Mouse (Mus musculus) heart, embryonic 15.5 days (tissue): ENCODE measurements around the gene Zfp683. TPM values are rescaled to one million over a fixed set of nuclear protein-coding genes. Genes with fewer than 3 reads are reported as not detected.
A peak's percentile ranks its signal among the peaks of the same experiment; 100 is the strongest.

Experiments
- ATAC-seq: fragments of 200-750 bp; cut with Nextera tagmentation; replicated peaks from 2 replicates; pipeline ENCODE4 v1.8.0; 2017; ENCODE audit warnings: low read depth, moderate TSS enrichment; ENCODE audit not compliant: insufficient number of reproducible peaks, insufficient read depth, low FRiP score
- H3K27ac ChIP-seq: fragments of 300-500 bp; sonication (generic); 2 replicates; pipeline ENCODE4 v1.5.1; 2015; ENCODE audit warnings: mild to moderate bottlenecking, inconsistent platforms
- H3K27me3 ChIP-seq: fragments of 300-500 bp; sonication (generic); 2 replicates; pipeline ENCODE4 v1.6.1; 2015; ENCODE audit warnings: inconsistent platforms
- H3K36me3 ChIP-seq: fragments of 300-500 bp; sonication (generic); 2 replicates; pipeline ENCODE4 v1.6.1; 2015; ENCODE audit warnings: mild to moderate bottlenecking, inconsistent platforms
- H3K4me1 ChIP-seq: fragments of 300-500 bp; sonication (generic); replicated peaks from 2 replicates; pipeline ENCODE4 v1.6.1; 2015; ENCODE audit warnings: inconsistent platforms
- H3K4me2 ChIP-seq: fragments of 300-500 bp; sonication (generic); 2 replicates; pipeline ENCODE4 v1.6.1; 2015; ENCODE audit warnings: inconsistent platforms, mild to moderate bottlenecking, moderate library complexity
- H3K4me3 ChIP-seq: fragments of 300-500 bp; sonication (generic); 2 replicates; pipeline ENCODE4 v1.5.1; 2015; ENCODE audit warnings: mild to moderate bottlenecking, inconsistent platforms
- H3K9ac ChIP-seq: fragments of 300-500 bp; sonication (generic); 2 replicates; pipeline ENCODE4 v1.6.1; 2015; ENCODE audit warnings: mild to moderate bottlenecking, inconsistent platforms
- H3K9me3 ChIP-seq: fragments of 300-500 bp; sonication (generic); replicated peaks from 2 replicates; pipeline ENCODE4 v1.6.1; 2016; ENCODE audit warnings: inconsistent platforms
- WGBS: fragments of 180-500 bp; shearing (Covaris S2); methylation state at CpG from one replicate; pipeline ENCODE4 v1.1.7; 2015; ENCODE audit warnings: mixed read lengths; 5-methylcytosine and 5-hydroxymethylcytosine counted together
- polyA plus RNA-seq: library from polyadenylated mRNA; unstranded; fragments of >200 nt; fragmentation: Nextera tagmentation; extraction: Ambion mirVana; gene quantifications from 2 replicates; pipeline ENCODE4 v1.2.1, GENCODE M21; 2015

The Zfp683 gene
- polyA plus RNA-seq, 1 experiment from 2014 or later, result not detected

DNA sequence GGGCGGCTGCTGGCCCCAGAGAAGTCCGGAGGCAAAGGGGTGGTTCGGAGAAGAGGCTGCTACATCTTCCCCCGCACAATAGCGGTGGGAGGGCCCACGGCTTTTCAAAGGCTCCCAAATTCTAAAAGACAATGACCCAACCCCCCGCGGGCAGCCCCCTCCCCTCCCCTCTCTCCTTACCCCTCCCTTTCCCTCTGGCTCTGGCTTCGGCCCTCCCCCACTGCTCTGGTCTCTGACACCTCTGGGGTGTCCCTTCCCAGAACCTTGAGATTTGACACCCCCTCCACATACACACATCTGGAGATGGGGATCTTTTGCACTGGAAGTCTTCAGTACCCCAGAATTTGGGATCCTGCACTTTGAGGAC, 34.9 kb upstream of the Zfp683 start, which contains the start of gene Lin28a:
Gene Lin28a (minus strand): TSS at position 63 of the 367 bp plus-strand sequence.
- H3K4me2 ChIP-seq, result peak within 1 kb of the TSS; percentile 47
- H3K27ac ChIP-seq, result no peak within 1 kb of the TSS
- peak within 1 kb of the TSS; percentile 21 for H3K4me3 ChIP-seq
- peaks cover 50% of the 10 kb centered on the region for H3K27me3 ChIP-seq
- H3K36me3 ChIP-seq, result no peaks in the 10 kb centered on the region
- WGBS, result under 1% methylated on average over 9 of the region's 9 CpGs
- H3K9me3 ChIP-seq, result no peaks in the 10 kb centered on the region
- H3K9ac ChIP-seq, result no peak within 1 kb of the TSS
- H3K4me1 ChIP-seq, result peaks cover 16% of the 10 kb centered on the region
- no peak for ATAC-seq

DNA sequence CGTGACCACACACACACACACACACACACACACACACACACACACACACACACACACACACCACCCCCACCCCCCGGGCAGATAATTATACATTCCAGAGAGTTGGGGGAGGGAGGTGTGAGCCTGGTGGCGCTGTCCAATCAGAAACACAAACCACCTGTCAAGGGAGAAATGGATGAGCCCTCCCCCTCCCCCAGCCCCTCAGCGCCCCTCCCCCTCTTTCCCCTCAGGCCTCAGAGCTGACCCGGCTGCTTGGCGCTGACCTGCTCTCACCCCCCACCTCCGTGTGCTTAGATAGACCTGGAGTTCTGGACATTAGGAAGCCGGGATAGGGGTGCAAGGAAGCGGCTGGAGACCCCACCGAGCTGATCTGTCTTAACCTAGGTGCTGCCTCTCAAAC, 34.4 kb upstream of the Zfp683 start:
- Histone ChIP-seq H3K9ac (no peak overlapping the region), H3K4me2 (no peak overlapping the region), H3K27me3 (peaks cover 50% of the 10 kb centered on the region), H3K9me3 (no peaks in the 10 kb centered on the region), H3K4me3 (no peak overlapping the region), H3K36me3 (no peaks in the 10 kb centered on the region), H3K27ac (no peak overlapping the region), H3K4me1 (peaks cover 16% of the 10 kb centered on the region)
- ATAC-seq, result no peak
- 1% methylated on average over 7 of the region's 10 CpGs for WGBS

DNA sequence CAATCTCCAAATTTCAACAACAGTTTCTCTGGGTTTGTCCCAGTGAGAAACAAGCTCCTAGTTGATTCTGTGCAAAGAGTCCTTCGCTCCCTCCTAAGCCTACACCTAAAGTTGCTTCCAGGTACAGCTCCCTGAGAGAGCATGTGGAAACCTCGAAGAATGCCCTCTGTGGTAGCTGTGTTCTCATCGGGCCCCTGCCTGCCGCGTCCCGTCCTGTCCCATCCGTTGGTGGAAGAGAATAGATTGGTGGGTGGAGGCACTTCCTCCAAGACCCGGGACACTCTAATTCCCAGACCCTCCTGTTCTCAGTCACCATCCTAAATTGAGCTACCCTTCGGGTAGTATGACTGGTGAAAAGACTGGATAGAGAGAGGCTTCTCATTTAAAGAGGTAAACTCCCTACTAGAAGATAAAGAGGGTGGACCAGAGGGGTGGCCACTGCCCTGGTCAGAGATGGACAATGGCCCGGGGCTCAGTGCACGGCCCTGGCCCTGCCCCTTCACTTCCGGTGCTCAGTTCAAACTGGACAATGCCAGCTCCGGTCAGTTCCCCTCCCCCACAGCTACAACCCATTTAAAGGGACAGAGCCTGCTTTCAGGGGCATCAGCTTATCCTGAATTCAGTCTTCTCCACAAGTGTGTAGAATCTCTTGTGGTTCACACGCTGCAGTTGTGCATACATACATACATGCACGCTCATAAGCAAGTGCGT, 33.8 kb upstream of the Zfp683 start:
- Histone ChIP-seq H3K27me3 (peaks cover 50% of the 10 kb centered on the region), H3K4me1 (peaks cover 16% of the 10 kb centered on the region), H3K4me3 (no peak overlapping the region), H3K9ac (no peak overlapping the region), H3K9me3 (no peaks in the 10 kb centered on the region), H3K27ac (no peak overlapping the region), H3K4me2 (no peak overlapping the region), H3K36me3 (no peaks in the 10 kb centered on the region)
- ATAC-seq, result no peak
- WGBS, result 3% methylated on average over 16 of the region's 16 CpGs

DNA sequence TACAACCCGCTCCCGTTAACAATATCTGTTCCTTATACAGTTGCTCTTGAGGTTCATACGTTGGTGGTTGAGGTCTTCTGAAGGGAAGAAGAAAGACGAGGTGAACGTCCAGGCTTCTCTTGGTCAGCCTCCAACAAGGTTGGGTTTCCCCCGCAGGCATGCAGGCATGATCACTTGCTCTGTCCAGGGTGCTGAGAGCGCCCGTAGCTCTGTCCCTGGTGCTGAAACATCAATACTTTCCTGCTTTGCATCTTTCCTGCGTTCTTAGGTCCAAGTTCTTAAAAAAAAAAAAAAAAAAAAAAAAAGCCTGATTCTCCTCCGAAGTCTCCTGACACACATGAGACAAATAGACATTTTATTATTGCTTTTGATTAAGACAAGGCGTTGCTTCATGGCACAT, 33.0 kb upstream of the Zfp683 start:
- H3K4me3 ChIP-seq, result no peak overlapping the region
- no peak overlapping the region for H3K27ac ChIP-seq
- H3K27me3 ChIP-seq, result peaks cover 48% of the 10 kb centered on the region
- peaks cover 16% of the 10 kb centered on the region for H3K4me1 ChIP-seq
- H3K4me2 ChIP-seq, result no peak overlapping the region
- no peaks in the 10 kb centered on the region for H3K9me3 ChIP-seq
- no peak overlapping the region for H3K9ac ChIP-seq
- WGBS, result 4% methylated on average over 11 of the region's 11 CpGs
- ATAC-seq, result no peak
- H3K36me3 ChIP-seq, result no peaks in the 10 kb centered on the region

DNA sequence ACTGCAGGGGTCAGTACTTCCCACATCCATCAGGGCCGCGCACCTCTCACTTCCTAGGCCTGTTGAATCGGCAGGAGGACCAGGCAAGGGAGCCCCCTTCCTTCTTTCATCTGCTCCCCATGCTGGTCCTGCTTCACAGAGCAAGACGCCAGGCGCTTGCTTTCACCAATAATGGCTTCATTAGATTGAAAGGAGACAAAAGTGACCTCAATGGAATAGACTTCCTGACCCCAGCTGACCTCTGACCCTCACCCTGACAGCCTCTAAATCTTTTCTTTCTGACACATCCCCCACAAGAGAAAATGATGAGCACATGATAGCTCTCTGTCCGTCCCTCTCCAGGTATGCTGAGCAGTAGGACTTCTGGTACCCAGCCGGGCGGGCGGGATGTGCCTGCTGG, 27.8 kb upstream of the Zfp683 start:
- H3K4me1 ChIP-seq, result no peaks in the 10 kb centered on the region
- no peak overlapping the region for H3K9ac ChIP-seq
- ATAC-seq, result no peak

DNA sequence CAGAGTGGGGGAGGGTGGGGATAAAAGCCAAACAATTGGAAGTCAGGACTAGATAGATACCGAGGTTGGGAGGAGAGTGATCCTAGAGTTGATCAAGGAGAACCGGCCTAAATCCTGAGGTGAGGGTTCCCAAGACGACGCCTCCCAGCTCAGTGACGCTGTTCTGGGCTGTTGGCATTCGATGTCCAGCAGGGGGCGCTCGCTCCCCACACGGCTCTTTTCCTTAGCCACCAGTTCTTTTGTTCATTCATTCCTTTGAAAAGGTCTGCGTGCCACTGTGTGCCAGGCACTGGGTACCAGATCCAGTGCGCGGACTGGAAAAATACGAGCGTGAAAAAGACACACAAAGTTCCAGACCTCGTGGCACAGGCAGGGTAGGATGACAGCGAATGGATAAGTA, 17.7 kb upstream of the Zfp683 start:
- no peak overlapping the region for H3K4me3 ChIP-seq
- H3K9me3 ChIP-seq, result no peaks in the 10 kb centered on the region
- WGBS, result 4% methylated on average over 16 of the region's 16 CpGs
- no peaks in the 10 kb centered on the region for H3K27me3 ChIP-seq
- no peak overlapping the region for H3K27ac ChIP-seq
- H3K9ac ChIP-seq, result no peak overlapping the region
- ATAC-seq, result no peak
- no peak overlapping the region for H3K4me2 ChIP-seq
- no peaks in the 10 kb centered on the region for H3K36me3 ChIP-seq
- no peaks in the 10 kb centered on the region for H3K4me1 ChIP-seq

More for the DNA sequence above, 27.8 kb upstream of the Zfp683 start:
- 69% methylated on average over 9 of the region's 9 CpGs for WGBS
- H3K4me3 ChIP-seq, result no peak overlapping the region
- H3K9me3 ChIP-seq, result no peaks in the 10 kb centered on the region
- H3K27ac ChIP-seq, result no peak overlapping the region
- H3K27me3 ChIP-seq, result no peaks in the 10 kb centered on the region
- H3K36me3 ChIP-seq, result no peaks in the 10 kb centered on the region
- no peak overlapping the region for H3K4me2 ChIP-seq

DNA sequence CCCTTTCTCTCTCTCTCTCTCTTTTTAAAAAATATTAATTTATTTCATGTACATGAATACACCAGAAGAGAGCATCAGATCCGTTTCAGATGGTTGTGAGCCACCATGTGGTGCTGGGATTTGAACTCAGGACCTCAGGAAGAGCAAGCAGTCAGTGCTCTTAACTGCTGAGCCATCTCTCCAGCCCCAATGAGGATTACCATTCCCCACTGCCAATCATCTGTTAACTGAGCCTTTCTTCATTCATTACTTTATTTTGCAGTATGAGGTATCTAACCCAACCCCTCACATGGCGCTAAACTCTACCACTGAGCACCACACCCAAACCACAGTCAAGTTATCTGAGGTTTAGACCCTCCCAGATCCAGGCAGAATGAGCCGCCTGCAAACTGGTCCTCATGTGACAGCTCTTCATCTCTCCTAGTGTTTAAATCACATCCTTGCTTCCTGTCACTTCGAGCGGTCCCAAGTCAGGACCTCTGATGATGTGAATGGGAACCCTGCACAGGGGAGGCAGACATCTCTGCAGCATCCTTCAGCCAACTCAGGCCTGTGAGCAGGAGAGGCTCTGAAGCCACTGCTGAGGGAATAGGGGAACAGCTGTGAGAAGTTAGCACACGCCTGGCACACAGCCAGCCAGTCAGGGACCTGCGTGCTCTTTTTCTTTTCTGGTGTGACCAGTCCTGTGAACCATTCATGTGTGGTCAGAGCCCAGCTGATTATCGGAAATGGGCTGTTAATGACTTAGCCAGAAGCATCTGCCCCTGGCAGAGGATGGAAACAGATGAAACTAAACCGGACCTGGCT, 12.1 kb upstream of the Zfp683 start:
- H3K4me1 ChIP-seq, result 0 out of 2 replicates have a peak, but pooled peaks cover 3% of the 10 kb centered on the region
- no peaks in the 10 kb centered on the region for H3K9me3 ChIP-seq
- H3K9ac ChIP-seq, result no peak overlapping the region
- no peak overlapping the region for H3K27ac ChIP-seq
- 0 out of 2 replicates have a peak, but pooled peaks have one; percentile 31 for ATAC-seq
- H3K27me3 ChIP-seq, result no peaks in the 10 kb centered on the region
- no peak overlapping the region for H3K4me3 ChIP-seq
- WGBS, result 38% methylated on average over 9 of the region's 9 CpGs
- H3K36me3 ChIP-seq, result no peaks in the 10 kb centered on the region
- no peak overlapping the region for H3K4me2 ChIP-seq

DNA sequence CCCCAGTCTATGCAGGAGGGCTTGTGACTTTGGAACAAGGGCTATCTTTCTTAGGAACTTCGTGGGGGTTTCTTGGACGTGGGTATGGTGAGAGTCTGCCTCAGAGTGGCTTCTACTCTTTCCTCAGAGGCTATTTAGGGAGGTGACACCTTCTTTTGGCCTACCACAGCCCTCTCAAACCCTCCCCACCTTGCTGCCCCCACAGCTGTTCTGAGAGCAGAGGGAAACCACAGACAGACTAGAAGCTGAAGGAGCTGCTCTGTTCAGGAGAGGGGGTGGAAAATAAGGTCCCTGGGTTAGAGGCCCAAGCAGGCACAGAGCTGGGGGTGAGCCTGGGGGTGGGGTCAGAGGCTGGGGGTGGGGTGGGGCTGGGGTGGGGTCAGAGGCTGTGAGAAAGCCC, 10.6 kb upstream of the Zfp683 start:
- H3K27ac ChIP-seq, result no peak overlapping the region
- H3K4me2 ChIP-seq, result no peak overlapping the region
- no peak overlapping the region for H3K4me3 ChIP-seq
- no peaks in the 10 kb centered on the region for H3K9me3 ChIP-seq
- 0 out of 2 replicates have a peak, but pooled peaks cover 6% of the 10 kb centered on the region for H3K4me1 ChIP-seq
- H3K36me3 ChIP-seq, result no peaks in the 10 kb centered on the region
- no peak for ATAC-seq
- no peaks in the 10 kb centered on the region for H3K27me3 ChIP-seq
- 34% methylated on average over 2 of the region's 2 CpGs for WGBS
- no peak overlapping the region for H3K9ac ChIP-seq

DNA sequence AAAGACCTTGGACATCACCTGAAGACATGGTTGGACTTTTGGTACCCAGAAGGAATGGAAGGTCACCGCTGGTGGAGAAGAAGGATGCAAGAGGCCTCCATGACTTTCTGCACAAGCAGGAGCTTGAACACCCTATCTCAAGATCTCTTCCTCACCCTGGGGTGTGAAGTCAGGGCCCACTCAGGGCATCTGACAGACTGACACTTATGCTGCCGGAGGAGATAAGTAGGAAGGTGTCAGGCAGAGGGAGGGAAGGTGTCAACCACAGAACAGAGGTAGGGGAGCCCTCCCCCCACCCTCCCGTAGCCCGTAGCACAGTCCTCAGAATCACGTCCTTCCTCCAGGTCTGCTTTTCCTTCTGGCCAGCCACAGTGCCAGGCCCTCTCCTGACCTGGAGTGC, 6.0 kb upstream of the Zfp683 start:
- 30% methylated on average over 5 of the region's 5 CpGs for WGBS
- no peak overlapping the region for H3K27ac ChIP-seq
- no peak for ATAC-seq
- H3K4me2 ChIP-seq, result no peak overlapping the region
- no peak overlapping the region for H3K9ac ChIP-seq
- H3K4me1 ChIP-seq, result peaks cover 10% of the 10 kb centered on the region
- H3K9me3 ChIP-seq, result no peaks in the 10 kb centered on the region
- H3K36me3 ChIP-seq, result no peaks in the 10 kb centered on the region
- H3K4me3 ChIP-seq, result no peak overlapping the region
- H3K27me3 ChIP-seq, result no peaks in the 10 kb centered on the region

DNA sequence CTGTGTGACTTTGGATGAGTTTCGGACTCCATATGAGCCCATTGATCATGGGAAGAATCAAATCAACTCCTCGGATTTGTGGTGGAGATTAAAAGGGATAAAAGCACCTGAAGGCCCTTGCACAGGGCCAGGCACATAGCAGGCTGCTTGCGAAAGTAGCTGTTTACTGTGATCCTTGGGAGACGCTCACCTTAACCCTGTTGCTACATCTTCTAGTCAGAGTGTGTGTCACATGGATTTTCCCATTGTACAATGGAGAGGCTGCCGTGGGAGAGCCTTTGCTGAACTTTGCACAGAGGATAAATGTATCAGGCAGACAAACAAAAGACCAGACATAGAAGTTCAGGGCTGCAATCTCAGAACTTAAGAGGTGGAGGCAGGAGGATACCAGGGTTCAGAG, 1.7 kb upstream of the Zfp683 start:
- ATAC-seq, result no peak
- Histone ChIP-seq H3K27me3 (peaks cover 5% of the 10 kb centered on the region), H3K4me1 (peaks cover 15% of the 10 kb centered on the region), H3K36me3 (no peaks in the 10 kb centered on the region), H3K4me2 (no peak overlapping the region), H3K9me3 (no peaks in the 10 kb centered on the region), H3K27ac (peak overlapping the region; percentile 32; the same call in 1 of the 2 replicates), H3K4me3 (no peak overlapping the region), H3K9ac (no peak overlapping the region)
- 84% methylated on average over 5 of the region's 5 CpGs for WGBS

DNA sequence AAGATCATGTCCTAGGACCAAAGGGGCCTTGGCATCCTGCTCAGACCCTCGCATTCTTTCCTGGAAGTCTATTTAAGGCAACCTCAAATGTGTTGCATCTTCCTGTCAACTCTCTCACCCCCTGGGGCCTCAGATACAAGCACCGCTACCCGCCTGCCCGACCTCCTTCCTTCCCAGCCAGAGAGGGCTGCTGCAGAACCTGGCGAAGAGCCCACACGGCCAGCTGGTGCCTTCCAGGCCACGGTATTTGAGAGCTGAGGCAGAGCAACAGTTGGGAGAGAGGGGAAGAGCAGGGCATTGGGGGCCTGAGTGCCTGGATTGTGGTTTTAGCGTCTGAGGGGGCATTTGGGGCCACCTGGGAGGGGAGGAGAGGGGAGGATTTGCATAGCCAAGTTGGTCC, 1.1 kb upstream of the Zfp683 start:
- Histone ChIP-seq H3K4me3 (no peak overlapping the region), H3K9ac (no peak overlapping the region), H3K4me2 (0 out of 2 replicates have a peak overlapping the region, but pooled peaks have one; percentile 3), H3K27ac (peak overlapping the region; percentile 32), H3K4me1 (peaks cover 15% of the 10 kb centered on the region), H3K27me3 (peaks cover 5% of the 10 kb centered on the region), H3K9me3 (no peaks in the 10 kb centered on the region), H3K36me3 (no peaks in the 10 kb centered on the region)
- 2% methylated on average over 8 of the region's 8 CpGs for WGBS
- ATAC-seq, result peak; percentile 63; the same call in 1 of the 2 replicates
